Mouse (Mus musculus): ENCODE results near the gene Cdc6. TPM values are rescaled to one million over a fixed set of nuclear protein-coding genes. Genes with fewer than 3 reads are reported as not detected.
"Not testable (repeated sequence)": the region's sequence is repeated elsewhere in the genome, so short reads cannot be mapped to it uniquely, and the experiment has no call there.

Cdc6 gene
- polyA plus RNA-seq, 1 experiment from 2014 or later: 47.0 TPM

- WGBS: 11% methylated on average over 7 of the region's 7 CpGs
- H3K4me1 ChIP-seq (ENCODE audit: insufficient read depth): peaks cover 72% of the 10 kb centered on the region
- H3K27me3 ChIP-seq (ENCODE audit: insufficient read depth, low read length): no peaks in the 10 kb centered on the region
- peak overlapping the region; percentile 91 for H3K4me2 ChIP-seq
- peak; percentile 52 for TF ChIP-seq CTCF (IDR thresholded peaks at IDR 0.05; ENCODE audit: low read depth)
- H3K9ac ChIP-seq: peak overlapping the region; percentile 33
- no peaks in the 10 kb centered on the region for H3K36me3 ChIP-seq (ENCODE audit: insufficient read depth)
- ATAC-seq (ENCODE audit: insufficient read depth): peak; percentile 17; the same call in 1 of the 2 replicates
- H3K4me3 ChIP-seq (ENCODE audit: low read depth, low read length): no peak overlapping the region
- H3K27ac ChIP-seq (ENCODE audit: low read depth): peak overlapping the region; percentile 92
- H3K9me3 ChIP-seq (ENCODE audit: low read depth, low read length): no peaks in the 10 kb centered on the region
- DNase-seq: peak; percentile 83
Observed at GRCm38 (mm10) chr11:98931513-98932292, 24.1 kb downstream of the Cdc6 start.

GRCm38 (mm10) chr11:98932293-98933091 is 24.9 kb downstream of the Cdc6 start:
- Histone ChIP-seq H3K27me3 (ENCODE audit: insufficient read depth, low read length) (no peaks in the 10 kb centered on the region), H3K36me3 (ENCODE audit: insufficient read depth) (no peaks in the 10 kb centered on the region), H3K4me2 (peak overlapping the region; percentile 91), H3K9me3 (ENCODE audit: low read depth, low read length) (no peaks in the 10 kb centered on the region), H3K4me3 (ENCODE audit: low read depth, low read length) (peak overlapping the region; percentile 5; the same call in 1 of the 2 replicates), H3K9ac (no peak overlapping the region), H3K4me1 (ENCODE audit: insufficient read depth) (peaks cover 68% of the 10 kb centered on the region), H3K27ac (ENCODE audit: low read depth) (peak overlapping the region; percentile 92)
- ATAC-seq (ENCODE audit: insufficient read depth): no peak
- DNase-seq: peak; percentile 77
- 9% methylated on average over 19 of the region's 19 CpGs for WGBS
- no peak for TF ChIP-seq CTCF (IDR thresholded peaks at IDR 0.05; ENCODE audit: low read depth)

- Histone ChIP-seq H3K4me3 (ENCODE audit: low read depth, low read length) (peak overlapping the region; percentile 5; the same call in 1 of the 2 replicates), H3K4me1 (ENCODE audit: insufficient read depth) (peaks cover 63% of the 10 kb centered on the region), H3K36me3 (ENCODE audit: insufficient read depth) (no peaks in the 10 kb centered on the region), H3K9me3 (ENCODE audit: low read depth, low read length) (no peaks in the 10 kb centered on the region), H3K4me2 (peak overlapping the region; percentile 91), H3K27ac (ENCODE audit: low read depth) (peak overlapping the region; percentile 68; the same call in 1 of the 2 replicates), H3K9ac (no peak overlapping the region), H3K27me3 (ENCODE audit: insufficient read depth, low read length) (no peaks in the 10 kb centered on the region)
- TF ChIP-seq CTCF (IDR thresholded peaks at IDR 0.05; ENCODE audit: low read depth): peak; percentile 73
- WGBS: 29% methylated on average over 9 of the region's 9 CpGs
- no peak for ATAC-seq (ENCODE audit: insufficient read depth)
- peak; percentile 68 for DNase-seq
Observed at GRCm38 (mm10) chr11:98933151-98933550, 25.6 kb downstream of the Cdc6 start.

GRCm38 (mm10) chr11:98933847-98934246 is 26.2 kb downstream of the Cdc6 start:
- ATAC-seq (ENCODE audit: insufficient read depth): not testable (repeated sequence)

GRCm38 (mm10) chr11:98934367-98934766 is 26.8 kb downstream of the Cdc6 start:
- 81% methylated on average over 3 of the region's 3 CpGs for WGBS
- no peak overlapping the region for H3K9ac ChIP-seq

More at GRCm38 (mm10) chr11:98933847-98934246, 26.2 kb downstream of the Cdc6 start:
- not testable (repeated sequence) for H3K4me2 ChIP-seq; H3K4me3 ChIP-seq (ENCODE audit: low read depth, low read length); H3K36me3 ChIP-seq (ENCODE audit: insufficient read depth); H3K9me3 ChIP-seq (ENCODE audit: low read depth, low read length); H3K27ac ChIP-seq (ENCODE audit: low read depth); DNase-seq; H3K27me3 ChIP-seq (ENCODE audit: insufficient read depth, low read length); H3K9ac ChIP-seq
- WGBS: 82% methylated on average over 2 of the region's 2 CpGs
- peaks cover 61% of the 10 kb centered on the region for H3K4me1 ChIP-seq (ENCODE audit: insufficient read depth)

GRCm38 (mm10) chr11:98935123-98935522 is 27.5 kb downstream of the Cdc6 start:
- Histone ChIP-seq H3K9ac (no peak overlapping the region), H3K36me3 (ENCODE audit: insufficient read depth) (no peaks in the 10 kb centered on the region), H3K4me2 (peak overlapping the region; percentile 24; the same call in 1 of the 2 replicates), H3K4me3 (ENCODE audit: low read depth, low read length) (no peak overlapping the region), H3K4me1 (ENCODE audit: insufficient read depth) (peaks cover 63% of the 10 kb centered on the region), H3K9me3 (ENCODE audit: low read depth, low read length) (no peaks in the 10 kb centered on the region), H3K27me3 (ENCODE audit: insufficient read depth, low read length) (no peaks in the 10 kb centered on the region), H3K27ac (ENCODE audit: low read depth) (peak overlapping the region; percentile 72)
- no peak for TF ChIP-seq CTCF (IDR thresholded peaks at IDR 0.05; ENCODE audit: low read depth)
- ATAC-seq (ENCODE audit: insufficient read depth) (no peak), DNase-seq (peak; percentile 46)
- WGBS: 82% methylated on average over 3 of the region's 3 CpGs

More at GRCm38 (mm10) chr11:98934367-98934766, 26.8 kb downstream of the Cdc6 start:
- Histone ChIP-seq H3K4me1 (ENCODE audit: insufficient read depth) (peaks cover 61% of the 10 kb centered on the region), H3K9me3 (ENCODE audit: low read depth, low read length) (no peaks in the 10 kb centered on the region), H3K27me3 (ENCODE audit: insufficient read depth, low read length) (no peaks in the 10 kb centered on the region), H3K4me2 (no peak overlapping the region), H3K36me3 (ENCODE audit: insufficient read depth) (no peaks in the 10 kb centered on the region), H3K4me3 (ENCODE audit: low read depth, low read length) (no peak overlapping the region), H3K27ac (ENCODE audit: low read depth) (no peak overlapping the region)
- no peak for ATAC-seq (ENCODE audit: insufficient read depth)
- TF ChIP-seq CTCF (IDR thresholded peaks at IDR 0.05; ENCODE audit: low read depth): no peak
- DNase-seq: no peak

GRCm38 (mm10) chr11:98936170-98936569 is 28.6 kb downstream of the Cdc6 start:
- DNase-seq (peak; percentile 92), ATAC-seq (ENCODE audit: insufficient read depth) (peak; percentile 51)
- no peaks in the 10 kb centered on the region for H3K27me3 ChIP-seq (ENCODE audit: insufficient read depth, low read length)
- no peaks in the 10 kb centered on the region for H3K9me3 ChIP-seq (ENCODE audit: low read depth, low read length)
- H3K27ac ChIP-seq (ENCODE audit: low read depth): peak overlapping the region; percentile 97
- H3K9ac ChIP-seq: peak overlapping the region; percentile 83
- peaks cover 63% of the 10 kb centered on the region for H3K4me1 ChIP-seq (ENCODE audit: insufficient read depth)
- no peaks in the 10 kb centered on the region for H3K36me3 ChIP-seq (ENCODE audit: insufficient read depth)
- WGBS: under 1% methylated on average over 29 of the region's 29 CpGs
- no peak for TF ChIP-seq CTCF (IDR thresholded peaks at IDR 0.05; ENCODE audit: low read depth)
- peak overlapping the region; percentile 76 for H3K4me3 ChIP-seq (ENCODE audit: low read depth, low read length)
- H3K4me2 ChIP-seq: peak overlapping the region; percentile 94

All from lung, embryonic 14.5 days (tissue).